Mouse (Mus musculus): Measurements from ENCODE around the gene Fpr3. TPM values are rescaled to one million over a fixed set of nuclear protein-coding genes. Genes with fewer than 3 reads are reported as not detected.

Gene Fpr3
- polyA plus RNA-seq, 1 experiment from 2014 or later, result not detected

DNA sequence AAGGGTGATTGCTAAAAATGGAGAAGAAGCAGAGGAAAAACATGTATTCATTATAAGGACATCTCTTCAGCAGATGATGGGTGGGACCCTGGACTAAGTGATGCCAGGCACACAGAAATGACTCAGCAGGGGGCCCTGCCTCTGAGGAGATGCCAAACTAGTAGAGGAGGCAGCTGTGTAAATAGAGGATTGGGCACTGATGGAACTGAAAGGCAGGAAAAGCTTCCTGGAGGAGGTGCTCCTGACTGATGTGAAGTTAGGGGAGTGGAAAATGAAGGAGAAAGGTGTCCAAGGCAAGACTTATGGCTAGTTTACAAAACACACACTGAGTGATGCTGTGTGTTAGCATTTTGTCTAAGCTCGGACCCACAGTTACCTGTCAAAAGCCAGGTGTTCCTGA, 30.2 kb upstream of the Fpr3 start:
- DNase-seq (ENCODE audit: low spot score), result no peak
- H3K36me3 ChIP-seq, result no peaks in the 10 kb centered on the region
- H3K4me1 ChIP-seq, result peaks cover 5% of the 10 kb centered on the region; the same call in 1 of the 2 replicates
- no peaks in the 10 kb centered on the region for H3K27me3 ChIP-seq (ENCODE audit: insufficient read depth, poor library complexity, severe bottlenecking)
- H3K27ac ChIP-seq, result no peak overlapping the region
- H3K9me3 ChIP-seq, result no peaks in the 10 kb centered on the region
- H3K4me3 ChIP-seq, result no peak overlapping the region
- WGBS, result 69% methylated on average over 1 of the region's 1 CpGs

GRCm38 (mm10) chr17:17860110-17860509, 27.5 kb upstream of the Fpr3 start:
- WGBS, result 77% methylated on average over 3 of the region's 3 CpGs
- no peak for DNase-seq (ENCODE audit: low spot score)
- Histone ChIP-seq H3K36me3 (peaks cover 3% of the 10 kb centered on the region; the same call in 1 of the 2 replicates), H3K4me3 (no peak overlapping the region), H3K27me3 (ENCODE audit: insufficient read depth, poor library complexity, severe bottlenecking) (no peaks in the 10 kb centered on the region), H3K4me1 (peaks cover 3% of the 10 kb centered on the region; the same call in 1 of the 2 replicates), H3K27ac (no peak overlapping the region), H3K9me3 (no peaks in the 10 kb centered on the region)

GRCm38 (mm10) chr17:17862360-17862759, 25.3 kb upstream of the Fpr3 start:
- Histone ChIP-seq H3K4me3 (no peak overlapping the region), H3K27ac (no peak overlapping the region), H3K9me3 (no peaks in the 10 kb centered on the region), H3K36me3 (peaks cover 3% of the 10 kb centered on the region; the same call in 1 of the 2 replicates), H3K27me3 (ENCODE audit: insufficient read depth, poor library complexity, severe bottlenecking) (no peaks in the 10 kb centered on the region), H3K4me1 (no peaks in the 10 kb centered on the region)
- 50% methylated on average over 1 of the region's 1 CpGs for WGBS
- no peak for DNase-seq (ENCODE audit: low spot score)

GRCm38 (mm10) chr17:17865168-17865567, 22.5 kb upstream of the Fpr3 start:
- H3K4me1 ChIP-seq, result no peaks in the 10 kb centered on the region
- 59% methylated on average over 2 of the region's 2 CpGs for WGBS
- H3K27ac ChIP-seq, result no peak overlapping the region
- H3K27me3 ChIP-seq (ENCODE audit: insufficient read depth, poor library complexity, severe bottlenecking), result no peaks in the 10 kb centered on the region
- no peak overlapping the region for H3K4me3 ChIP-seq
- DNase-seq (ENCODE audit: low spot score), result no peak
- no peaks in the 10 kb centered on the region for H3K9me3 ChIP-seq
- H3K36me3 ChIP-seq, result peaks cover 3% of the 10 kb centered on the region; the same call in 1 of the 2 replicates

GRCm38 (mm10) chr17:17866801-17867469, 20.7 kb upstream of the Fpr3 start:
- Histone ChIP-seq H3K36me3 (peaks cover 3% of the 10 kb centered on the region; the same call in 1 of the 2 replicates), H3K27me3 (ENCODE audit: insufficient read depth, poor library complexity, severe bottlenecking) (no peaks in the 10 kb centered on the region), H3K9me3 (no peaks in the 10 kb centered on the region), H3K4me3 (no peak overlapping the region), H3K27ac (no peak overlapping the region), H3K4me1 (no peaks in the 10 kb centered on the region)
- DNase-seq (ENCODE audit: low spot score), result no peak
- 87% methylated on average over 11 of the region's 11 CpGs for WGBS

- no peak overlapping the region for H3K27ac ChIP-seq
- H3K27me3 ChIP-seq (ENCODE audit: insufficient read depth, poor library complexity, severe bottlenecking), result no peaks in the 10 kb centered on the region
- no peak overlapping the region for H3K4me3 ChIP-seq
- H3K9me3 ChIP-seq, result no peaks in the 10 kb centered on the region; the same call in 1 of the 2 replicates
- no peaks in the 10 kb centered on the region for H3K36me3 ChIP-seq
- H3K4me1 ChIP-seq, result no peaks in the 10 kb centered on the region
- no peak for DNase-seq (ENCODE audit: low spot score)
- 66% methylated on average over 2 of the region's 2 CpGs for WGBS
Measured at GRCm38 (mm10) chr17:17870892-17871550, 16.6 kb upstream of the Fpr3 start.

- no peaks in the 10 kb centered on the region for H3K36me3 ChIP-seq
- no peaks in the 10 kb centered on the region for H3K4me1 ChIP-seq
- 73% methylated on average over 2 of the region's 2 CpGs for WGBS
- no peak overlapping the region for H3K4me3 ChIP-seq
- no peak for DNase-seq (ENCODE audit: low spot score)
- no peaks in the 10 kb centered on the region; the same call in 1 of the 2 replicates for H3K9me3 ChIP-seq
- H3K27me3 ChIP-seq (ENCODE audit: insufficient read depth, poor library complexity, severe bottlenecking), result no peaks in the 10 kb centered on the region
- H3K27ac ChIP-seq, result no peak overlapping the region
Measured at GRCm38 (mm10) chr17:17871697-17872096, 16.0 kb upstream of the Fpr3 start.

DNA sequence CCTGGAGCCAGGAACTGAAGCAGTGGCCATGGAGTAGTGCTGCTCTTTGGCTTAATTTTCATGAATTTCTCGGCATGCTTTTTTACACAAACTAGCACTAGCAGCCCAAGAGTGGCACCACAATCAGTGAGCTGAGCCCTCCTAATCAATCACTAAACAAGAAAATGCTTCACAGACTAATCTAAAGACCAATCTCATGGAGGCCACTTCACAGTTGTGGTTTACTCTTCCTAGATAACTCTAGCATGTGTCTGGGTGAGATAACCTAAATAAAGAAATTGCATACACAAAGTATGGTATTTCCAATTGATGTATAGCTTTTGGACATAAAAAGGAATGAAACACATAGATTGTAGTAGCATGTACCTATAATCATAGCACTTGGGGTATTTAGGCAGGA, 8.3 kb upstream of the Fpr3 start:
- H3K27me3 ChIP-seq (ENCODE audit: insufficient read depth, poor library complexity, severe bottlenecking), result no peaks in the 10 kb centered on the region
- 79% methylated on average over 1 of the region's 1 CpGs for WGBS
- no peaks in the 10 kb centered on the region for H3K9me3 ChIP-seq
- no peak for DNase-seq (ENCODE audit: low spot score)
- H3K4me1 ChIP-seq, result no peaks in the 10 kb centered on the region
- H3K27ac ChIP-seq, result no peak overlapping the region
- no peak overlapping the region for H3K4me3 ChIP-seq
- no peaks in the 10 kb centered on the region for H3K36me3 ChIP-seq

DNA sequence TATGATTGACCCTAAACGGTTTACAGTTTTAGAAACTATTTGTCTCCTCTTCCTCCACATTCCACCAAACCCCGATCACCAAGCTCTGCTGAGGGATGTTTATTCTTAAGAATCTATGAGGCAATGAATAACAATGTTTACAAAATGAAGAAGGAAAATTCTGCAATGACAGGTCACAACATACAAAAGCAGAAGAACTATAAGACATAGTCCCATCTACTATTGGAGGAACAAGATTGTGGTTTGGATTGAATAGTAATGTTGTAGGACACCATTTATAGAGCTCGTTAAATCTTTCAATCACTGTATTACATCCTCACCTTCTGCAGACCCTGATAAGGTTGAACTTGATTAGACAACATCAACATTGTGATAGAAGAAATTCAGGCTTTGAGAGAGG, 5.0 kb upstream of the Fpr3 start:
- 74% methylated on average over 3 of the region's 3 CpGs for WGBS
- Histone ChIP-seq H3K4me1 (no peaks in the 10 kb centered on the region), H3K27me3 (ENCODE audit: insufficient read depth, poor library complexity, severe bottlenecking) (no peaks in the 10 kb centered on the region), H3K27ac (no peak overlapping the region), H3K9me3 (no peaks in the 10 kb centered on the region), H3K36me3 (no peaks in the 10 kb centered on the region), H3K4me3 (no peak overlapping the region)
- DNase-seq (ENCODE audit: low spot score), result no peak

GRCm38 (mm10) chr17:17883840-17884239, 3.8 kb upstream of the Fpr3 start, which contains the start of gene Fpr1:
Fpr1 (minus strand) TSS chr17:17883940.
- Histone ChIP-seq H3K27ac (no peak within 1 kb of the TSS), H3K9me3 (no peaks in the 10 kb centered on the region), H3K27me3 (ENCODE audit: insufficient read depth, poor library complexity, severe bottlenecking) (no peaks in the 10 kb centered on the region), H3K36me3 (no peaks in the 10 kb centered on the region), H3K4me1 (no peaks in the 10 kb centered on the region), H3K4me3 (no peak within 1 kb of the TSS)
- WGBS, result 63% methylated on average over 1 of the region's 1 CpGs
- no peak for DNase-seq (ENCODE audit: low spot score)

GRCm38 (mm10) chr17:17889732-17890425, 2.2 kb downstream of the Fpr3 start:
- DNase-seq (ENCODE audit: low spot score), result no peak
- H3K4me3 ChIP-seq, result no peak overlapping the region
- H3K9me3 ChIP-seq, result no peaks in the 10 kb centered on the region
- 85% methylated on average over 2 of the region's 2 CpGs for WGBS
- H3K4me1 ChIP-seq, result no peaks in the 10 kb centered on the region
- H3K27ac ChIP-seq, result no peak overlapping the region
- no peaks in the 10 kb centered on the region for H3K36me3 ChIP-seq
- H3K27me3 ChIP-seq (ENCODE audit: insufficient read depth, poor library complexity, severe bottlenecking), result no peaks in the 10 kb centered on the region

DNA sequence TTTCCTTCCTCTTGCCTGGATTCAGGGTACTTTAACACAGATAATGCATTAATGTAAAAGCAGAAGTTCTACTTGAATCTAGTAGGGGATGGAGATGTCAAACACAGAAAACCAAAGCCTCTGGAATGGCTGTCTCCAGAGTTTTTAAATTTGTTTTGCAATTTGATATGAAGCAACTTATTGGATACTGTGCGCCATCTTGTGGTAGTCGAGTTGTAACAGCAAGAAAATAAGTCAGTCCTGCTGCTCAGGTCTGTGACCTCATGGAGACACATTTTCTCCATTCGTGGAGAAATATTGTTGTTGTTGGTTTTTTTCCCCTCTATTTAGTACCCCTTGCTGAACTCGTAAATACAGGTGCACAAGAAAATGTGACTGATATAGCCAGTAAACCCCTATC, 8.4 kb downstream of the Fpr3 start:
- WGBS, result 7% methylated on average over 4 of the region's 4 CpGs
- H3K36me3 ChIP-seq, result no peaks in the 10 kb centered on the region
- no peaks in the 10 kb centered on the region for H3K27me3 ChIP-seq (ENCODE audit: insufficient read depth, poor library complexity, severe bottlenecking)
- no peak for DNase-seq (ENCODE audit: low spot score)
- no peak overlapping the region for H3K27ac ChIP-seq
- no peaks in the 10 kb centered on the region for H3K4me1 ChIP-seq
- no peaks in the 10 kb centered on the region for H3K9me3 ChIP-seq
- no peak overlapping the region for H3K4me3 ChIP-seq

DNA sequence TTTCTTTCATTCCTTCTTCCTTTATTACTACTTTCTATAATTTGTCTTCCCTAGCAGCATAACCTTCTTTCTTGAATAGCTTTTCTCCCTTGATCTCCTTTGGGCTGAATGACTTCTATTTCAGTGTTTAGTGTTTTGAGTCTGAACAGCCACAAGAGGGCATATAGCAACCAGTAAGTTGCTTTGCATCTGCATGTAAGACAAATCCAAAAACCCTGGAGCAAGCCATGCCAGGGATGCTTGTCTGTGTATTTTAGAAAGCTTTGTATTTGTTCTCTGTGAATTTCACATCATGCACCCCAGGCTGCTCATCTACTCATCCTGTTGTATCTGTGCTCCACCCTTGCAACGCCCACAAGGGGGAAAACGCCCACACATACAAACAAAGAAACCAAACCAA, 11.6 kb downstream of the Fpr3 start:
- H3K36me3 ChIP-seq, result no peaks in the 10 kb centered on the region
- no peak overlapping the region for H3K4me3 ChIP-seq
- H3K27ac ChIP-seq, result no peak overlapping the region
- H3K9me3 ChIP-seq, result no peaks in the 10 kb centered on the region
- DNase-seq (ENCODE audit: low spot score), result no peak
- 80% methylated on average over 2 of the region's 2 CpGs for WGBS
- no peaks in the 10 kb centered on the region for H3K4me1 ChIP-seq
- no peaks in the 10 kb centered on the region for H3K27me3 ChIP-seq (ENCODE audit: insufficient read depth, poor library complexity, severe bottlenecking)
